Mouse (Mus musculus) cerebellum, adult 2 months (tissue): ENCODE measurements at regions not wholly inside any gene's neighbourhood (a gene's known extent, or its start where the extent isn't known, plus 50 kb on each side); places are given as distances from the start of the nearest gene placed in this dataset.

ENCODE experiments used
- CTCF ChIP-seq: fragments of 200-500 bp; IDR thresholded peaks from 2 replicates; pipeline ENCODE4 v1.5.1; 2011; ENCODE audit warnings: low read depth, mild to moderate bottlenecking, control low read depth, low read length, moderate library complexity, borderline replicate concordance; ENCODE audit not compliant: insufficient read depth
- POLR2A ChIP-seq: fragments of 200-500 bp; IDR thresholded peaks from 2 replicates; pipeline ENCODE4 v1.6.1; 2011; ENCODE audit warnings: low read length, control low read depth, borderline replicate concordance; ENCODE audit not compliant: insufficient read depth

DNA sequence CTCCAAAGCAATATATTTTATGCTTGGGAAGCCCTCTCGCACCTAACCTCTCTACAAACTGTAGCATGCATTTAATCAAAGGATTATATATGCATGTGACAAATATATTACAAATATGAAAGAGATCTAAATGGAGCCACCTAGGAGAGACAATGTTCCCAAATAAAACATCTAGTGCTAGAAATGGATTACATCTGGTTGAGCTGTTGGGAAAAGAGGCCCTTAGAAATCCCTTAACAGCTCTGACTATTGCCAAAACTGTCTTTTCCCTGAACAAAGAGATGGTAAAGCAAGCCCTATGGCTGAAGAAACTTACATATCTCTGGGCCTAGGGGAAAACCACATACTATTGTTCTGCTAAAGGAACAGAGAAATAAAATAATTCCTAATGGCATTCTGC lies 369.8 kb upstream of the Map3k7 start:
- no peak for TF ChIP-seq POLR2A
- TF ChIP-seq CTCF = no peak
